Mouse (Mus musculus) kidney, adult 2 months (tissue): ENCODE results near the gene Olfr18.

Experiments used
- CTCF ChIP-seq: fragments of 200-500 bp; conservative IDR thresholded peaks from 2 replicates; pipeline ENCODE4 v1.5.1; 2011; ENCODE audit warnings: low read depth, mild to moderate bottlenecking, control low read depth, low read length, moderate library complexity, mixed read lengths; ENCODE audit not compliant: insufficient read depth, insufficient read length
- POLR2A ChIP-seq: fragments of 200-500 bp; IDR thresholded peaks from one replicate; pipeline ENCODE4 v1.6.1; 2011; ENCODE audit warnings: low read depth, low read length, control low read depth

DNA sequence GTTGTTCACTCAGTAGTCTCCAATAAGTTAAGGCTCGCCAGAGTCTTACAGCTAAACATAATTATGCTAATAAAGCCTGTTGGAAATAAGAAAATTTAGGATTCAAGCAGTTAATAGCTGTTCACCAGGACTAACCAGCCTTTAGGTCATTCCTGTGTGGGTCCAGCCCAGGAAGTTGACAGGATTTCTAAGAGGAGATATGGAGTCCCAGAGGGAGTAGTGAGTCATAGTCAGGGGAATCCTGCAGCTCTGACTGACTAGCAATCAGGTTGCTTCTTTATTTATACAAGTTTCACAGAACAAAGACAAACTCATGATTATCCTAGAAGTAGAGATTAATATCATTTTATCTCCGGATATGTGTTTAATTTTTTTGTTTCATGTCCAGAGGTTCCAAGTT lies 31.4 kb upstream of the Olfr18 start:
- no peak for TF ChIP-seq POLR2A
- no peak for TF ChIP-seq CTCF
